Mouse (Mus musculus) spleen, adult 2 months (tissue): Measurements from ENCODE around the gene Sdhc. TPM values are rescaled to one million over a fixed set of nuclear protein-coding genes. Genes with fewer than 3 reads are reported as not detected.

Source experiments
- DNase-seq, 2 experiments: peaks; one replicate each; pipeline versions ENCODE4 v3.0.0 to v3.0.0-alpha.2; 2012 to 2021; ENCODE audit warnings: low spot score in 2 of 2, low read depth in 1 of 2
- H3K27ac ChIP-seq: fragments of 200-500 bp; 2 replicates; pipeline ENCODE4 v1.5.1; 2012; ENCODE audit warnings: low read length, inconsistent platforms; ENCODE audit not compliant: insufficient read depth
- H3K27me3 ChIP-seq: fragments of 200-500 bp; 2 replicates; pipeline ENCODE4 v1.6.1; 2012; ENCODE audit warnings: mild to moderate bottlenecking, moderate library complexity, low read length, inconsistent platforms; ENCODE audit not compliant: control insufficient read depth, insufficient read depth
- H3K36me3 ChIP-seq: fragments of 200-500 bp; 2 replicates; pipeline ENCODE4 v1.6.1; 2012; ENCODE audit warnings: mild to moderate bottlenecking, low read length, inconsistent platforms; ENCODE audit not compliant: control insufficient read depth, insufficient read depth
- H3K4me1 ChIP-seq: fragments of 200-500 bp; 2 replicates; pipeline ENCODE4 v1.6.1; 2011; ENCODE audit warnings: inconsistent platforms; ENCODE audit not compliant: control insufficient read depth, insufficient read depth, insufficient read length
- H3K4me3 ChIP-seq: fragments of 200-500 bp; 2 replicates; pipeline ENCODE4 v1.5.1; 2011; ENCODE audit warnings: mild to moderate bottlenecking, inconsistent platforms; ENCODE audit not compliant: insufficient read depth, insufficient read length; ENCODE audit errors: extremely low read depth
- CTCF ChIP-seq: fragments of 200-500 bp; IDR thresholded peaks from 2 replicates; pipeline ENCODE4 v1.5.1; 2011; ENCODE audit warnings: mild to moderate bottlenecking, inconsistent platforms; ENCODE audit not compliant: insufficient read depth, insufficient read length, insufficient replicate concordance; ENCODE audit errors: extremely low read depth
- POLR2A ChIP-seq: fragments of 200-500 bp; IDR thresholded peaks from 2 replicates; pipeline ENCODE4 v1.6.1; 2011; ENCODE audit warnings: low read depth, low read length, inconsistent platforms
- WGBS: fragments of 180-500 bp; shearing (Covaris S2); methylation state at CpG from one replicate; pipeline ENCODE4 v1.1.7; 2018; 5-methylcytosine and 5-hydroxymethylcytosine counted together
- polyA plus RNA-seq: library from polyadenylated mRNA; depleted of rRNA; stranded (reverse); fragments of >200 nt; gene quantifications from 2 replicates; pipeline ENCODE4 v1.2.3, GENCODE M21; 2012

Gene Sdhc
- polyA plus RNA-seq, 1 experiment, result 65.7 TPM

GRCm38 (mm10) chr1:171118269-171118684 lies 32.1 kb downstream of the Sdhc start:
- no peaks in the 10 kb centered on the region for H3K27me3 ChIP-seq
- TF ChIP-seq CTCF (no peak), POLR2A (no peak)
- no peak overlapping the region for H3K4me3 ChIP-seq
- H3K27ac ChIP-seq, result no peak overlapping the region
- peak; percentile 17 to 74 for DNase-seq
- H3K36me3 ChIP-seq, result no peaks in the 10 kb centered on the region
- WGBS, result 17% methylated on average over 4 of the region's 4 CpGs
- peaks cover 8% of the 10 kb centered on the region; the same call in 1 of the 2 replicates for H3K4me1 ChIP-seq

GRCm38 (mm10) chr1:171116280-171116679 lies 34.1 kb downstream of the Sdhc start:
- TF ChIP-seq POLR2A (no peak), CTCF (no peak)
- H3K36me3 ChIP-seq, result no peaks in the 10 kb centered on the region
- DNase-seq, result no peak
- 81% methylated on average over 4 of the region's 4 CpGs for WGBS
- H3K4me3 ChIP-seq, result no peak overlapping the region
- no peaks in the 10 kb centered on the region for H3K27me3 ChIP-seq
- H3K27ac ChIP-seq, result no peak overlapping the region
- peaks cover 4% of the 10 kb centered on the region; the same call in 1 of the 2 replicates for H3K4me1 ChIP-seq

- no peak for TF ChIP-seq CTCF
- no peak; the same call in 1 of the 2 replicates for TF ChIP-seq POLR2A
- WGBS, result under 1% methylated on average over 24 of the region's 24 CpGs
- Histone ChIP-seq H3K27ac (peak within 1 kb of the TSS; percentile 64), H3K27me3 (no peaks in the 10 kb centered on the region), H3K36me3 (no peaks in the 10 kb centered on the region), H3K4me1 (peaks cover 6% of the 10 kb centered on the region; the same call in 1 of the 2 replicates), H3K4me3 (peak within 1 kb of the TSS; percentile 69)
- DNase-seq, result peak in 1 of 2 experiments; percentile 40
Measured at GRCm38 (mm10) chr1:171113873-171114299, 36.5 kb downstream of the Sdhc start, which contains the start of gene Cfap126. TSS of gene Cfap126 (plus strand) at chr1:171113918.

GRCm38 (mm10) chr1:171112986-171113385 lies 37.4 kb downstream of the Sdhc start:
- H3K36me3 ChIP-seq, result no peaks in the 10 kb centered on the region
- H3K4me3 ChIP-seq, result no peak overlapping the region
- 81% methylated on average over 4 of the region's 4 CpGs for WGBS
- H3K27me3 ChIP-seq, result no peaks in the 10 kb centered on the region
- no peak for DNase-seq
- H3K27ac ChIP-seq, result no peak overlapping the region
- TF ChIP-seq POLR2A, result no peak
- no peak for TF ChIP-seq CTCF
- H3K4me1 ChIP-seq, result peaks cover 6% of the 10 kb centered on the region; the same call in 1 of the 2 replicates

GRCm38 (mm10) chr1:171111781-171112575 lies 38.4 kb downstream of the Sdhc start:
- WGBS, result 2% methylated on average over 15 of the region's 15 CpGs

GRCm38 (mm10) chr1:171111020-171111780 lies 39.2 kb downstream of the Sdhc start:
- Histone ChIP-seq H3K36me3 (no peaks in the 10 kb centered on the region), H3K4me3 (peak overlapping the region; percentile 81), H3K27ac (peak overlapping the region; percentile 51), H3K4me1 (peaks cover 6% of the 10 kb centered on the region; the same call in 1 of the 2 replicates), H3K27me3 (no peaks in the 10 kb centered on the region)
- peak; percentile 82 to 93 for DNase-seq
- TF ChIP-seq POLR2A, result no peak
- peak; percentile 95 for TF ChIP-seq CTCF
- WGBS, result under 1% methylated on average over 38 of the region's 38 CpGs

More at GRCm38 (mm10) chr1:171111781-171112575, 38.4 kb downstream of the Sdhc start:
- Histone ChIP-seq H3K27ac (peak overlapping the region; percentile 51), H3K4me3 (peak overlapping the region; percentile 81), H3K4me1 (peaks cover 6% of the 10 kb centered on the region; the same call in 1 of the 2 replicates), H3K27me3 (no peaks in the 10 kb centered on the region), H3K36me3 (no peaks in the 10 kb centered on the region)
- DNase-seq, result no peak
- TF ChIP-seq POLR2A, result no peak
- no peak for TF ChIP-seq CTCF
